Mouse (Mus musculus): ENCODE data around the gene Angptl8.
"Not testable (repeated sequence)": the region's sequence is repeated elsewhere in the genome, so short reads cannot be mapped to it uniquely, and the experiment has no call there.

Angptl8 gene

DNA sequence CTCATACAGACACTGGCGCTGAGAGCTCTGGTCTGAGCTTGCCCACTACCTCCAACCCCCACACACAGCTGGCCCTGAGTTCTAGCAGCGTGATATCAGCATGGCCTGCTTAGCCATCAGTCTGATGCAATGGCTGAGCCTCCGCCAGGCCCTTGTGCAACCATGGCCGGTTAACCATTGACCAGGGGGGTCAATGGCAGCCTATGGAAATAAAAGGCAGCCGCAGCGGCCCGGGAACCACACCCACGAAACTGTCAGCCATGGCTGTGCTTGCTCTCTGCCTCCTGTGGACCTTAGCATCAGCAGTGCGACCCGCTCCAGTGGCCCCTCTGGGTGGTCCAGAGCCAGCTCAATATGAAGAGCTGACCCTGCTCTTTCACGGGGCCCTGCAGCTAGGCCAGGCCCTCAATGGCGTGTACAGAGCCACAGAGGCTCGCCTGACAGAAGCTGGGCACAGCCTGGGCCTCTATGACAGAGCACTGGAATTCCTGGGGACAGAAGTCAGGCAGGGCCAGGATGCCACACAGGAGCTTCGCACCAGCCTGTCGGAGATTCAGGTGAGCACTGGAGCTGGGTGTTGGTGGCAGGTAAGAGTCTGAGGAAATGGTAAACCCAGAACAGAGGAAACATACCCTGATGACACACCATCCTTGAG, at the start of gene Angptl8:
Gene Angptl8, plus strand, starts transcription at position 253 of the 655 bp plus-strand sequence.
- no peak for DNase-seq (ENCODE audit: low read depth, low spot score)

DNA sequence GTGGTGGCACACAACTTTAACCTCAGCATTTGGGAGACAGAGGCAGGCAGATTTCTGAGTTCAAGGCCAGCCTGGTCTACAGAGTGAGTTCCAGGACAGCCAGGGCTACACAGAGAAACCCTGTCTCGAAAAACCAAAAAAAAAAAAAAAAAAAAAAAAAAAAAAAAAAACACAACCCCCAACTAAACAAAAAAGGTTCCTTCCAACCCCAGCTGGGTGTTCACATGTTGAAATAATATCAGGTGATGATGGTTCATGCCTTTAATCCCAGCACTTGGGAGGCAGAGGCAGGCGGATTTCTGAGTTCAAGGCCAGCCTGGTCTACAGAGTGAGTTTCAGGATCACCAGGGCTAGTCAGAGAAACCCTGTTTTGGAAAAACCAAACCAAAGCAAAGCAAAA, 49.0 kb upstream of the Angptl8 start:
- not testable (repeated sequence) for DNase-seq (ENCODE audit: low read depth, low spot score)

DNA sequence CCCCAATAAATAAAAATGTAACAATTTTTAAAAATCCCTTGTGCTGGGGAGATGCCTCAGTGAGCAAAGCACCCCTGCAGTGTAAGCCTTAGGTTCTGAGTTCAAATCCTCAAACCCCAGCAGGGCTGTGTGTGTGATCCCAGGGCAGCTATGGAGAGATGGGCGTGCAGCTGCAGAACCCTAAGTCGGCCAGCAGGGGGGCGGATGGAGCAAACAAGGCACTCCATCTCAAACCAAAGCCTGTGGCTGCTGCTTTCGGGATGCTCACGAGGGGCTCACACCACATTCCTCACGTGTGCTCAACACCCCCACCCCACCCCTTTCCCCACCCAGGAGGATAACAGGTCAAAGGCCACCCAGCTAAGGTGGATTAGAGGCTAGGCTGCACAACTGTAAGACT, 48.4 kb upstream of the Angptl8 start:
- peak; percentile 53 for DNase-seq (ENCODE audit: low read depth, low spot score)

DNA sequence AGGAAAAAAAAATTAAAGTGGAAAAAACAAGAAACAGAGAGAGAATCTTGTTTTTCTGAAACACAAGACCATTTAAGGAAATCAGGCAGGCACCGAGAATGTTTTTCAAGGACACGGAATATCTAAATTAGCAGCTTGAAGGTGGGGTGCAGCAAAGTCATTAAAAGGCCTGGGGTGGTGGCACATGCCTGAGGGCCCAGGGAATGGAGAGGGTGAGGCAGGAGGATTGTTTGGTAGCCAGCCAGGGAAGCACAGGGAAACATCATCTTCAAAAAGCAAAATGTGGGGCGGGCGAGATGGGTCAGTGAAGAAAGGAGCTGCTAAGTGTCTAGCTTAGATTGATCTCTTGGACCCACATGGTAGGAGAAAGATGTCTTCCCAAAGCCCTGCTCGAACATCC, 47.7 kb upstream of the Angptl8 start:
- DNase-seq (ENCODE audit: low read depth, low spot score) = no peak

DNA sequence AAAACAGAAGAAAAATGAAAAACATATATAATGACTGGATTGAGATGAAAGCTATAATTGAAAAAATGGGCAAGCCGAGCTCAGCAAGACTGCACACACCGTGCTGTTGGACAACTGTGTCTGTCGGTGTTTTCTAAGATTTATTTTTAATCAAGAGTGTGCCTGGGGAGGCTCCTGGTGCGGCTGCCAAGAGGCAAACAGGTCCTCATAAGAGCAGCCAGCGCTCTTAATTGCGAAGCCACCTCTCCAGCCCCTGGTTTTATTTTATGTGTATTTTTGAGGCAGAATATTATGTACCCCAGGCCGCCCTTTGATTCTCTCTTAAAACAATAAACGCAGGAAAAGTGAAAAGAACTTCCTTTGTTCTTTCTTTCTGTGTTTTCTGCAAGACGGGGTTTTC, 47.1 kb upstream of the Angptl8 start:
- DNase-seq (ENCODE audit: low read depth, low spot score) = no peak

DNA sequence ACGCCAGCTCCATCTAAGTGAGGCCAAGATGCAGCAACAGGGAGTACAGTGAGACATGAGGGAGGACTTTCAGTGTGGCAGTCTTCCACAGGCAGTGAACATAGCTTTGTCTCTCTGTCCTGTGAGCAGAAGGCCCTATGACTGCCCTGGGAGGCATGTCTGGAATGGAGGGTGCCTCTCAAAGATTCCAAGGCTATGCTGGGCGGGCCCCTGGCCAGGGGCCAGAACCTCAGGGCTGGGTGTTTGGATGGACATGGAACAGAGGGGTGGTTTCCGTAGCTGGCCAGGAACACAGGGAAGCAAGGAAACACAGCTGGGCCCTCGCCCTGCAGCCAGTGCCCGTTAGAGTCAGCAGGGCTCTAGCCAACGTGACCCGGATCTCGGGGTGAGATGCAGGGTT, 43.4 kb upstream of the Angptl8 start:
- DNase-seq (ENCODE audit: low read depth, low spot score) = no peak

DNA sequence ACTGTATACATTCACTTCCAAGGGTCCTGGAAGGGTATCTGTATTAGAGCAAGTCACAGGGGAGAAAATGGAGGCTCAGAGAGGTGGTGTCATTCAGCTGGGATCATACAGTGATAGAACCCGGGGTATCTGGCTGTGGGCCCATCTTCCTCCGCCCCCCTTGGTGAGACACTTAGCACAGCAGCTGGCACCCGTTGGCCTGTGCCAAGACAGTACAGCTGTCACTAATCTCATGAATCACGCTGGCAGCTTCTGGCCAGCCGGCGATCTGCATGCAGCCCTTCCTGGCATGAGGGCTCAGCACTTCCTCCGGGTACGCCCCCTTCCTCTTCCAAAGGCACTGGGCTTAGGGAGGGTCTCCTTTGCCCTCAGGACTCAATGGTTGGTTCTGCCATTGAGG, 42.7 kb upstream of the Angptl8 start:
- no peak for DNase-seq (ENCODE audit: low read depth, low spot score)

DNA sequence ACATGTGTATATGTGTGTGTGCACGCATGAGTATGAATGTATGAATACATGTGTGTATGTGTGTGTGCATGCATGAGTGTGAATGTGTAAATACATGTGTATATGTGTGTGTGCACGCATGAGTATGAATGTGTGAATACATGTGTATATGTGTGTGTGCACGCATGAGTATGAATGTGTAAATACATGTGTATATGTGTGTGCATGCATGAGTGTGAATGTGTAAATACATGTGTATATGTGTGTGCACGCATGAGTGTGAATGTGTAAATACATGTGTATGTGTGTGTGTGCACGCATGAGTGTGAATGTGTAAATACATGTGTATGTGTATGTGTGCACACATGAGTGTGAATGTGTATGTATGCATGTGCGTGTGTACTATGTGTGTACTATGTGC, 41.8 kb upstream of the Angptl8 start:
- not testable (repeated sequence) for DNase-seq (ENCODE audit: low read depth, low spot score)

DNA sequence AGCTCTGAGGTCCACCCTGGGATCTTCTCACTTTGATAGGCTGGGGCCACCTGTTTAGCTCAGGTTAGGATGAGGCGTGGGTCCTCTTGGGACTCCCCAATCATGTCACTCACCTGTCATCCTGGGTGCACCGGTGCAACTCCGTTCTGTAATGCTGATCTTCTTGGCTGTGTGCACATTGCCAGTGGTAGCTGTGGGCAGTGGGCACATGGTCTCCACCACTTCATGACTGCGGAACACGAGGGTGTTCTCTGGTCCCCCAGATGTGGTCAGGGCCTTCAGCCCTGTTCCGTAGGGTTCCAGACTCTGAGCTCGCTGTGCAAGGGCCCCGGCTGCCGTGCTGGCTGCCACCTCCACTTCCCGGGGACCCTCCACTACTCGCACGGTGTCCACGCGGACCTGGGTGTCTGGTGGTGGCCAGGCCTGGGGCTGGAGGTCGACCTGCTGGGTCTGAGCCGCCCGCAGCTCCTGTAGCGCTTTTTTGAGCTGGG, 40.9 kb upstream of the Angptl8 start:
- DNase-seq (ENCODE audit: low read depth, low spot score) = no peak

DNA sequence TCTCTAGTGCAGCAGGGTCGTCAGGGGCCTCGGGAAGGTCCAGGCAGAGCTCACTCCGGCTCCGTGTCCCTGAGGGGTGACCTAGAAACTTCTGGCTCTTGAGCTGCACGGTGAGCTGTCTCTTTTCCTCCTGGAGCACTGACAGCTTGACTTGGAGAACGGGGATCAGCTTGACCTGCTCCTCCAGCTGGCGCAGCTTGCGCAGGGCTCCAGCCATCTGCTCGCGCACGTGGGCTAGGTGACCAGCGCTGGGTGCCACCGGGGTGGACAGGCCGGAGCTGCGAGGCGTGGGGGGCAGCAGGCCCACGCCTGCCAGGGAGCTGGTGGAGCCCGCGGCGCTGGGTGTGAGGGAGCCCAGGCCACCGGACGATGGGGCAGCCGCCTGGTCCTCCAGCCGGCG, 40.4 kb upstream of the Angptl8 start:
- no peak for DNase-seq (ENCODE audit: low read depth, low spot score)

DNA sequence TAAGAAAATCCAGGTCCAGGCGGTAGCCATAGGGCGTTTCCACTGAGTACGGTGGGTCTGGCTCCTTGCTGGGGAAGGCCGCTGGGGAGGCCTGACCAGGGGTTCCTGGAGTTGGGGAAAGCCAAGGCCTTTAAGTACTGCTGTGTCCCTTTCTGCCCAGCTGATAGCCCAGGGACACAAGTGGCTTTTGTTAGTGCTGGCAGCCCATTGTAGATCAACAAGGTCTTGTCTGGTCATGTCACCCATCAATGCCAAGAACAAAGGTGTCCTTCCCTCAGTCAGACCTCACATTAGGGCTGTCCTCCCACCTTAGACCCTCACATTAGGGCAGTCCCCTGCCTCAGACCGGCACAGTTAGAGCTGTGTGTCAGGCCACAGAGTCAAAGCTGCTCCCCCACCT, 39.7 kb upstream of the Angptl8 start:
- DNase-seq (ENCODE audit: low read depth, low spot score) = no peak

DNA sequence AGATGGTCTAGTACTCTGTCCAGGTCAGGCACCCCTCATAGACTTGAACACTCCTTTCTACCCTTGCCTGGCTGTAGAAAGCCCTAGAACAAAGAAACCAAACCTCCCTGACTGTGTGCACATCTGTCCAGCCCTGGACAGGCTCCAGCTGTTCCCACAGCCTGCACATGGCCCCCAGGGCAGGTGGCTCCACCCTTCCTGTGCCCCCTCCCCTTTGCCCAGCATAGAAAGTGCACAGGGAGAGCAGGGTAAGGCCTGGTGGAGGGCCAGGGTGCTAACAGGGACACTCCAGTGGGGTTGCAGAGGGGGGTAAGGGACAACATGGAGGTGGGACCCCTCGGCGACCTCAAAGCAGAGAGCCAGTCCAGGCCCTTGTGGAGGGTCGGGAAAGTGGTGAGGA, 39.1 kb upstream of the Angptl8 start:
- no peak for DNase-seq (ENCODE audit: low read depth, low spot score)

DNA sequence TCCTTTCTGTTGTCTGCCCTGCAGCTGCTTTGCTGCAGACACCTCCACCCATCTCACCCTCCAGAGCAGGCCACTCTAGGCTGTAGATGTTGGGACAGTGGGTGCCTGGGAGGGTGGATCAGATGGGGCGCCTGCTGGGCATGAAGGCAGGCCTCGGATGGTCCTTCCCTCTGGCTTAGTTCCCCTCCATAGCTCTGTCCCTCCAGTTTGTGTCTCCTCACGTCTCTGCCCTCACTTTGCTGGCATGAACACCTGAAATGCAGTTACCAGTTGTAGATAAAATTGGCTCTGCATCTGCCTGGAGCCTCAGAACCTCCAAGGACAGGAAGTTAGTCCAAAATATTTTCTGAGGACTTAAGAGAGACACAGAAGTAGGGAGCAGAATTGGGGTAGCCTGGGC, 38.4 kb upstream of the Angptl8 start:
- DNase-seq (ENCODE audit: low read depth, low spot score) = no peak

DNA sequence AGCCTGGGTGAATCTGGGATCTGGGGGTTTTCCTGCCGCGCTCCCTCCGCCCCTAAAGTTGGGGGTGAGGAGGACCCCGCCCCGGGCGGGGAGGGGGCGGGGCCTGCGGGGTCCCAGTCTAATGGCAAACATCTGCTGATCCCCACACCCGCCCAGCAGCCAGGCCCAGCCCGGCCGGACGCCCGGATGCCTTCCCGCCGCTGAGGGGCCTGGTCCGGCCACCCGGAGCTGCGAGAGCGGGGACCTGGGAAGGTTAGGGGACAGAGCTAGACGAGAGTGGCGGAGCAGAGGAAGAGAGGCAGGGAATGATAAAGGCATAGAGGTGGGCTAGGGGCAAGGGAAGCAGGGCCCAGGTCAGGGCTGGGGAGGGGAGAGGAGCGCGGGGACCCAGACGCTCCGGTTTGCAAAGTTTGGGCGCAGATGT, 37.4 kb upstream of the Angptl8 start:
- no peak for DNase-seq (ENCODE audit: low read depth, low spot score)

DNA sequence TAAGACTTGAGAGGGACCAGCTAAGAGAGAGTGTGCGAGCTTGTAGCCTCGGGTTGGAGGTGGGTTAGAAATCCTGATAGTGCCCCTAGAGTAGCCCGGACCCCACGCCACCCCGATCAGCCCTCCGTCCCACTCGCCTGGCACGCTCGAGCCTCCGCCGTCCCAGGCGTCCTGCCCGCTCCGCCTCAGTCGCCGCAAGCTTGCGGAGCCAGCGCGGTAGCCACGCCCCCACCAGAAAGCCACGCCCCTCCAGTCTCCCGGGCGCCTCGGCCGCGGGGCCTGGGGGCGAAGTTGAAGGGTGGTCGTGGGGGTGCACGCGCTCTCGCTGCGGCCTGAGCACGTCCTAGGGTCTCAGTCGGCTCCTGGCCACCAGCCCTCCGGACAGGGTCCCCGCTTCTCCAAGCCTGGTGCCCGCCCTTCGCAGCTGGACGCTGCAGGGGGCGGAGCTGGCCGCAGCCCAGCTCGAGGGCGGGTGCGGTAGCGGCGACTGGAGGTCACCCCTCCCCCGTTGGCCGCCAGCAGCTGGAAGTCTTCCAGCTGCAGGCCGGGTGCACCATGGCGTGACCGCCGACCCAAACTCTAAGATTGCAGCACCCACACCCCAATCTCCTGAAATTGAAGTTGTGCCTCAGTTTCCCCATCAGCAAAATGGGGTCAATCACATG, 36.8 kb upstream of the Angptl8 start, which contains the start of gene Kank2:
Gene Kank2, minus strand, starts transcription at position 400 of the 665 bp plus-strand sequence.
- DNase-seq (ENCODE audit: low read depth, low spot score) = peak; percentile 74

DNA sequence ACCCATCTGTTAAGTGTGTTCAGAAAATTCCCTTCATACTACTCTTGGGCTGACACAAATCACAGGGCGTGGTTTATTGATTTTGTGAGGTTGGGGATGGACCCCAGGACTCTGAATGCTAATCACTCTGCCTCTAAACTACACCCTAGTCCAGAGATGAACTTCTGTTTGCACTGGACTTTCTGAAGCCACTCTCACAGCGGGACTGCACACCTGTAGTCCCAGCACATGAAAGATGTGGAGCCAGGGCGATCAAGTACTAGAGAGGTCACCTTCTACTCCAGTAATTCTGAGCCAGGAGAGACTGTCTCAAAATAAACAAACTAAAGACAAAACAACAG, 36.3 kb upstream of the Angptl8 start:
- DNase-seq (ENCODE audit: low read depth, low spot score) = no peak

DNA sequence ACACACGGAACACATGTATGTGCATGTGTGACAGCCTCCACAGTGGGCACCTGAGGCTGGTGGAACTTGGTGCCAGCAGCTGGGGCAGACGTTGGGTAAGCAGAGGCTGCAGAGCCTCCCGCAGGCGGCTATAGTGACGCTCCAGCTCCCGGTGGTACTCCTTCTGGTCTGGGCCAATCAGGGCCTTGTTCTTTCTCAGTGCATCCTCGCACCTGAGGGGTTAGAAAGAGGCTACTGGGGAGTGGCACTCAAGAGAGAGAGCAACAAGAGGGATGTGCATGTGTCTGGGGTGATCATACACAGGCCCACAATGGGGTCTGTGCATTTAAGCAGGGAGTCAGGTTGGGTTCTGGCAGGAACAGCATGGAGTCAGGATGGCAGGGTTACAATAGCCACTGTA, 34.2 kb upstream of the Angptl8 start:
- DNase-seq (ENCODE audit: low read depth, low spot score) = no peak

DNA sequence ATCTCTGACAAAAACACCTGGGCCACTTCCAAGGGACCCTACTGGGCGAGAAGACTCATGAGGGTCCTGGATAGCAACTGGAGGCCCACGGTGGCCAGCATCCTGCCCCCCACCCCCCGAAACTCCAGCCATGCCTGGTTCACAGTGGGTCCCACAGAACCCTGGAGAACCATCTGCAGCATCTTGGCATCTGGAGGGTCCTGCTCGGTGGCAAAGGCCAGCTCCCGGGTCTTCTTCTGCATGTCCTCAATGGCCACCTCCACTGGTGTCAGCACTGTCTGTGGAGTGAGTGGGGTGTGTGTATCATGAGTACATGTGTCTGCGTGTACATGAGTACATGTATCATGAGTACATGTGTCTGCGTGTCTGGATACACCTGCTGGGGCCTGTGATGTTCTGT, 33.7 kb upstream of the Angptl8 start:
- DNase-seq (ENCODE audit: low read depth, low spot score) = no peak

DNA sequence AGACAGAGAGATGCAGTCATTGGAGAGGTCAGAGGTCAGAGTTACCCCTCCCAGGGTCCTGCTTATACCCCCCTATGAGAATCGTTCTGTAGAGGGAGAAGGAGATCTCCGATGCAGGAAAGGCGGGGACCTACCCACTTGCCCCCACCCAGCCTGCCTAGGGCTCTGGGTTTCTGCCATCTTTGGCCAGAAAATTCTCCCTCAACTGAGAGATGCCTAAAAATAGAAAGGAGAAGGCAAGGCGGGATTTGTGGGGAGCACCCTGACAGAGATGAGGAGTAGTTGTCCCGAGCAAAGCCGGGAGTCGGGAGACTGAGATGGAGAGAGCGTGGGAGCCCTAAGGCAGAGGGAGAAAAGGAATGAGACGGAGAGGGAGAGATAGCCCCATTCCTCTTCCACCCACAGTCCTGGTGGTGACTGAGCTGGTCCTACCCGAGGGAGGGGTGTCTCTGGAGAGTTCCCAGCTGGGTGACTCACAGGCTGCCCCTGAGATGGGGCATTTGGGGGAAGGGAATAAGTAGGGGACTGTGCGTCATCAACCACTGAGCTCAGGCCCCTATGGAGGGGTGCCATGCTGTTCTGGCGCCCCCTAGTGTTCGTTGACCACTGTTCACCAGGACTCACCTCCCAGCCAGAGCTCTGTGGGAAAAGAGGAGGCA, 31.2 kb upstream of the Angptl8 start:
- DNase-seq (ENCODE audit: low read depth, low spot score) = peak; percentile 51

DNA sequence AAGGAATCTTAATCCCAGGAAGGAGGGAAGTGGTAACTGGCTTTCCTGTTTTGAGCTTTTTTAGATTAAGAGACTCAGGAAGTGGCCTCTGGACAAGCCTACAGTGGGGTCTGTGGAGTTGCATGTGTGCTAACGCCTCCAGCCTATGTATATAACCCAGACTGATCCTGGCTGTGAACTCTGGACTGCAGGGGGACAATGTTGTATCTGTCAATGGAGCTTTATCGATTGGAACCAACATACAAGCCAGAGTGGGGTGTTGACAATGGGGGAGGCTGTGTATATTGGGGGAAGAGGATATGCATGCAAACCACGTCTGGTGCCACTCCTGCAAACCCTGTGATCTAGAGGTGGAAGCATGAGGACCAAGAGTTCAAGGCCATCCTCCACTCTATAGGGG, 28.9 kb upstream of the Angptl8 start:
- peak; percentile 3 for DNase-seq (ENCODE audit: low read depth, low spot score)

DNA sequence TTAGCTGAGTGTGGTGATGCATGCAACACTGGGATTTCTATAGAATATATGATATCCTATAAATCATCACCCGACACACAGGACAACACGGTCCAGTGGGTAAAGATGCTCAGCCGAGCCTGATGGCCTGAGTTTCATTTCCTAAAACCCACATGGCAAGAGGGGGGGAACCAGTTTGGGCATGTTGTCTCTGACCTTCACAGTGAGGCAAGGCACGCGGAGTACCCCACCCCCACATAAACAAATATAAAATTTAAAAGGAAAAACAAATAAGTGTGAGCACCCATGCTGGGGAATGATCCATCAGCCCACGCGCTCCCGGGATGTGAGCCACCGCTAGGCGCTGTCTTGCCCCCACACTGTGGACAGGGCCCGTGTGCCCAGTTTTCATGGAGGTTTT, 28.3 kb upstream of the Angptl8 start:
- peak; percentile 48 for DNase-seq (ENCODE audit: low read depth, low spot score)

DNA sequence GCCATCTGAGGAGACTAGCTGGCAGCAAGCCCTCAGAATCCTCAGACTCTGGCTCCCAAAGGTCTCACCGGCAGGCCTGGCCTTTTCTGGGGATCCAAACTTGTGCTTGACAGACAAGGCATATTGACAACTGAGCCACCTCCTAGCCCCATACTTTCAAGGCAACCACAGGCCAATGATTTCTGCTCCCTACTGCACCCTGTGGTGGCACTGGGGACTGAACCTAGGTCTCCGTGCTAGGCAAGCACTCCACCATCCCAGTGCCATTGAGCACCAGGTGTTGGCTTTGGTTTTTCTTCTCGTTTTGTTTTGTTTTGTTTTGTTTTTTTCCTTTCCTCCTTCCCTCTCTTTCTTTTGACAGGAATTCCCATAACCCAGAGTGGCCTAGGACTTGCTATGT, 26.7 kb upstream of the Angptl8 start:
- DNase-seq (ENCODE audit: low read depth, low spot score) = peak; percentile 45

DNA sequence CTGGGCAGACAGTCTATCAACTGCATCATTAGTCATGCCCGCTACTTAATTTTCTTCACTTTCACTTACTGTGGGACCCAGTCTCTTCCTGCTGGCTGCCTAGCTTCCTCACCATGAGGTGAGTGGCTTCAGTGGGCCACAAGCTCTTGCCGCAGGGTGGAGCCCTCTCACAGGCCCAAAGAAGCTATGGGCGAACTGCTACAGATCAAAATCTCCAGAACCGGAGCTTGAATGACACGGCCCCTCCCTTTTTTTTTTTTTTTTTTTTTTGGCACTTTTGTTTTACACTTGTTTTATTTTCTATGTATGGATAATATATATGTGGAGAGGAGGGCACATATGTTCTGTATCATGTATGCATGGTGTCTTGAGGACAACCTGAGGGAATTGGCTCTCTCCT, 24.1 kb upstream of the Angptl8 start:
- DNase-seq (ENCODE audit: low read depth, low spot score) = no peak

All from A20 (cell line).